Mouse (Mus musculus): Measurements from ENCODE around the gene H2-M5.
"Not testable (repeated sequence)": the region's sequence is repeated elsewhere in the genome, so short reads cannot be mapped to it uniquely, and the experiment has no call there.

Gene H2-M5

GRCm38 (mm10) chr17:36989437-36989836 lies at the start of gene H2-M5:
Gene H2-M5, minus strand, starts transcription at chr17:36989537.
- H3K36me3 ChIP-seq (ENCODE audit: control insufficient read depth, insufficient read depth, low read length, poor library complexity, severe bottlenecking): no peaks in the 10 kb centered on the region
- no peaks in the 10 kb centered on the region for H3K27me3 ChIP-seq (ENCODE audit: control insufficient read depth, insufficient read depth, low read length, poor library complexity, severe bottlenecking)
- no peak for DNase-seq (ENCODE audit: low read depth, low spot score)

- no peaks in the 10 kb centered on the region for H3K27me3 ChIP-seq (ENCODE audit: control insufficient read depth, insufficient read depth, low read length, poor library complexity, severe bottlenecking)
- no peaks in the 10 kb centered on the region for H3K36me3 ChIP-seq (ENCODE audit: control insufficient read depth, insufficient read depth, low read length, poor library complexity, severe bottlenecking)
- DNase-seq (ENCODE audit: low read depth, low spot score): no peak
Measured at GRCm38 (mm10) chr17:37029162-37029561, 39.8 kb upstream of the H2-M5 start.

GRCm38 (mm10) chr17:37028683-37029120 lies 39.4 kb upstream of the H2-M5 start:
- Histone ChIP-seq H3K36me3 (ENCODE audit: control insufficient read depth, insufficient read depth, low read length, poor library complexity, severe bottlenecking) (no peaks in the 10 kb centered on the region), H3K27me3 (ENCODE audit: control insufficient read depth, insufficient read depth, low read length, poor library complexity, severe bottlenecking) (no peaks in the 10 kb centered on the region)
- DNase-seq (ENCODE audit: low read depth, low spot score): peak; percentile 81

- Histone ChIP-seq H3K36me3 (ENCODE audit: control insufficient read depth, insufficient read depth, low read length, poor library complexity, severe bottlenecking) (no peaks in the 10 kb centered on the region), H3K27me3 (ENCODE audit: control insufficient read depth, insufficient read depth, low read length, poor library complexity, severe bottlenecking) (no peaks in the 10 kb centered on the region)
- DNase-seq (ENCODE audit: low read depth, low spot score): no peak
Measured at GRCm38 (mm10) chr17:37028212-37028611, 38.9 kb upstream of the H2-M5 start.

- DNase-seq (ENCODE audit: low read depth, low spot score): no peak
- Histone ChIP-seq H3K36me3 (ENCODE audit: control insufficient read depth, insufficient read depth, low read length, poor library complexity, severe bottlenecking) (no peaks in the 10 kb centered on the region), H3K27me3 (ENCODE audit: control insufficient read depth, insufficient read depth, low read length, poor library complexity, severe bottlenecking) (no peaks in the 10 kb centered on the region)
Measured at GRCm38 (mm10) chr17:37027486-37027885, 38.1 kb upstream of the H2-M5 start.

- DNase-seq (ENCODE audit: low read depth, low spot score): no peak
- H3K36me3 ChIP-seq (ENCODE audit: control insufficient read depth, insufficient read depth, low read length, poor library complexity, severe bottlenecking): no peaks in the 10 kb centered on the region
- H3K27me3 ChIP-seq (ENCODE audit: control insufficient read depth, insufficient read depth, low read length, poor library complexity, severe bottlenecking): no peaks in the 10 kb centered on the region
Measured at GRCm38 (mm10) chr17:37026425-37026824, 37.1 kb upstream of the H2-M5 start.

- H3K36me3 ChIP-seq (ENCODE audit: control insufficient read depth, insufficient read depth, low read length, poor library complexity, severe bottlenecking): no peaks in the 10 kb centered on the region
- DNase-seq (ENCODE audit: low read depth, low spot score): peak; percentile 45
- H3K27me3 ChIP-seq (ENCODE audit: control insufficient read depth, insufficient read depth, low read length, poor library complexity, severe bottlenecking): no peaks in the 10 kb centered on the region
Measured at GRCm38 (mm10) chr17:37022628-37023576, 33.6 kb upstream of the H2-M5 start, which contains the start of gene Mog. Gene Mog, minus strand, starts transcription at chr17:37023398.

GRCm38 (mm10) chr17:37019242-37019641 lies 29.9 kb upstream of the H2-M5 start:
- H3K36me3 ChIP-seq (ENCODE audit: control insufficient read depth, insufficient read depth, low read length, poor library complexity, severe bottlenecking); H3K27me3 ChIP-seq (ENCODE audit: control insufficient read depth, insufficient read depth, low read length, poor library complexity, severe bottlenecking); DNase-seq (ENCODE audit: low read depth, low spot score): not testable (repeated sequence)

- Histone ChIP-seq H3K36me3 (ENCODE audit: control insufficient read depth, insufficient read depth, low read length, poor library complexity, severe bottlenecking) (no peaks in the 10 kb centered on the region), H3K27me3 (ENCODE audit: control insufficient read depth, insufficient read depth, low read length, poor library complexity, severe bottlenecking) (no peaks in the 10 kb centered on the region; the same call in 1 of the 2 replicates)
- DNase-seq (ENCODE audit: low read depth, low spot score): no peak
Measured at GRCm38 (mm10) chr17:37018328-37018727, 29.0 kb upstream of the H2-M5 start.

- H3K27me3 ChIP-seq (ENCODE audit: control insufficient read depth, insufficient read depth, low read length, poor library complexity, severe bottlenecking): no peaks in the 10 kb centered on the region; the same call in 1 of the 2 replicates
- DNase-seq (ENCODE audit: low read depth, low spot score): no peak
- no peaks in the 10 kb centered on the region for H3K36me3 ChIP-seq (ENCODE audit: control insufficient read depth, insufficient read depth, low read length, poor library complexity, severe bottlenecking)
Measured at GRCm38 (mm10) chr17:37016333-37016732, 27.0 kb upstream of the H2-M5 start.

- no peak for DNase-seq (ENCODE audit: low read depth, low spot score)
- H3K36me3 ChIP-seq (ENCODE audit: control insufficient read depth, insufficient read depth, low read length, poor library complexity, severe bottlenecking): no peaks in the 10 kb centered on the region
- no peaks in the 10 kb centered on the region; the same call in 1 of the 2 replicates for H3K27me3 ChIP-seq (ENCODE audit: control insufficient read depth, insufficient read depth, low read length, poor library complexity, severe bottlenecking)
Measured at GRCm38 (mm10) chr17:37012141-37012540, 22.8 kb upstream of the H2-M5 start.

- H3K27me3 ChIP-seq (ENCODE audit: control insufficient read depth, insufficient read depth, low read length, poor library complexity, severe bottlenecking): no peaks in the 10 kb centered on the region; the same call in 1 of the 2 replicates
- DNase-seq (ENCODE audit: low read depth, low spot score): no peak
- H3K36me3 ChIP-seq (ENCODE audit: control insufficient read depth, insufficient read depth, low read length, poor library complexity, severe bottlenecking): no peaks in the 10 kb centered on the region
Measured at GRCm38 (mm10) chr17:37011719-37012118, 22.4 kb upstream of the H2-M5 start.

- no peaks in the 10 kb centered on the region for H3K36me3 ChIP-seq (ENCODE audit: control insufficient read depth, insufficient read depth, low read length, poor library complexity, severe bottlenecking)
- DNase-seq (ENCODE audit: low read depth, low spot score): no peak
- no peaks in the 10 kb centered on the region; the same call in 1 of the 2 replicates for H3K27me3 ChIP-seq (ENCODE audit: control insufficient read depth, insufficient read depth, low read length, poor library complexity, severe bottlenecking)
Measured at GRCm38 (mm10) chr17:37009460-37010042, 20.2 kb upstream of the H2-M5 start.

GRCm38 (mm10) chr17:37008161-37008560 lies 18.8 kb upstream of the H2-M5 start:
- no peak for DNase-seq (ENCODE audit: low read depth, low spot score)
- H3K36me3 ChIP-seq (ENCODE audit: control insufficient read depth, insufficient read depth, low read length, poor library complexity, severe bottlenecking): no peaks in the 10 kb centered on the region
- H3K27me3 ChIP-seq (ENCODE audit: control insufficient read depth, insufficient read depth, low read length, poor library complexity, severe bottlenecking): no peaks in the 10 kb centered on the region

- DNase-seq (ENCODE audit: low read depth, low spot score): no peak
- no peaks in the 10 kb centered on the region for H3K36me3 ChIP-seq (ENCODE audit: control insufficient read depth, insufficient read depth, low read length, poor library complexity, severe bottlenecking)
- H3K27me3 ChIP-seq (ENCODE audit: control insufficient read depth, insufficient read depth, low read length, poor library complexity, severe bottlenecking): no peaks in the 10 kb centered on the region; the same call in 1 of the 2 replicates
Measured at GRCm38 (mm10) chr17:37003366-37003765, 14.0 kb upstream of the H2-M5 start.

All from splenic B cell, adult 2 months (primary cell).